Mouse (Mus musculus): ENCODE measurements around the gene Olfr466.

DNA sequence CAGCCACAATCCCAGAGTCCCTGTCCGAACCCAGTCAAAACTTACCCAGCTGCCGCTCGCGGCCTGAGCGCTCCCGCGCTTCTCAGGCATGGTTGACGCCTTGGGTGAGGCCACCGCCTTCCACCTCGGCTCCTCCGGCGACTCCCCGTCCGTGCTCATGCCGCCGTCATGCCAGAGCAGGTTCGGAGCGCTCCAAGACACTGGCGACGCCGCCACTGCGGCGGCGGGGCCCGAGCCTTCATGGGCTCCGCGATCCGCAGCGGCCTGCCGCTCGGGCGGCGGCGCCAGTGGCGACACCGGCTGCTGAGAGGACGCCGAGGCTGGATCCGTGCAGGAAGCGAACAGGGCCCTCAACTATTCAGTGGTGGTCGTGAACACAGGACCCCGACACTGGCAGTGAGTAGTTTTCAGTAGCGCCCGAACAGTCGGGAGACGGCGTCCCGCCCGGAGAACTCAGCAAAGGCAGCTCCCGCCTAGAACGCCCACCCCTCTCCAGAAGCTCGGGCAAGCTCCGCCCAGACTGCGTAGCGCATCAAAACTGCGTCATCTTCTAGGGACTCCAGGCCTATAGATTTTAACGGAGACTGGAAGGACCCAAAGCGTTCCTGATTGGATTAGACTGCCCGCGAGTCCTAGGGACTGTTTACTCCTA is 37.5 kb upstream of the Olfr466 start, which contains the start of gene Mfsd14b:
- TF ChIP-seq CTCF (IDR thresholded peaks at IDR 0.05; ENCODE audit: insufficient read depth, low read length) (no peak), POLR2A (IDR thresholded peaks at IDR 0.05; ENCODE audit: borderline replicate concordance, extremely low read depth, low read depth, low read length) (peak; percentile 85; the same call in 1 of the 2 replicates)

Data from lung, adult 2 months (tissue).